Comparison of ENCODE assay signal across 8 mouse cellular contexts in the genomic region with DNA sequence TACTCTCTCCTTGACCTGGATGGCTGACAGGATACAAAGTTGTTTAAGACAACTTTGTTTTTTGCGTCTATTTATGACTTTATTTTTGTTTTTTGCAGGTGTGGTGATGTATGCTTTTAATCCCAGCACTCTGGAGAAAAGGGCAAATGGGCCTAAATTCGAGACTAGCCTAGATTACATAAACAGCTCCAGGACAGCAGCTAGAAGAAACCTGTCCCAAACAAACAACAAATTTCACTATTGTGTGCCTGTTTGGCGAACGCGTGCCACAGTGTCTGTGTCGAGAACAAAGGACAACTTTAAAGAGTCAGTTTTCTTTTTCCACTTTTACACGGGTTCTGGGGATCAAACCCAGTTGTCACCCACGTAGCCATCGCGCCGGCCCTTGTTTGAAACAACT. TPM values are rescaled to one million over a fixed set of nuclear protein-coding genes. Genes with fewer than 3 reads are reported as not detected.
DNase-seq lines count a peak whose midpoint lies in the region; ATAC-seq and TF ChIP-seq lines count a peak whose summit lies in the region.

No protein-coding gene starts in this region.

- H3K27ac ChIP-seq in spleen, adult 2 months (ENCODE audit: insufficient read depth, low read length), result peak overlapping the region; percentile 90
- H3K27ac ChIP-seq in limb, embryonic 14.5 days (replicated peaks; ENCODE audit: low read depth, low read length), result peak overlapping the region; percentile 96
- peak overlapping the region; percentile 97 for H3K27ac ChIP-seq in stomach, embryonic 16.5 days (ENCODE audit: low read length)

- peaks cover 5% of the 10 kb centered on the region for H3K9me3 ChIP-seq in erythroblast, embryonic 14.5 days (ENCODE audit: control insufficient read depth, low read length)
- H3K9me3 ChIP-seq in limb, embryonic 14.5 days (ENCODE audit: control insufficient read depth, low read length), result no peaks in the 10 kb centered on the region
- no peaks in the 10 kb centered on the region for H3K9me3 ChIP-seq in stomach, embryonic 16.5 days (replicated peaks; ENCODE audit: control insufficient read depth, low read length)

- no peak for TF ChIP-seq CTCF in spleen, adult 2 months (IDR thresholded peaks at IDR 0.05; ENCODE audit: extremely low read depth, insufficient read depth, insufficient read length, insufficient replicate concordance)

- no peak; the same call in 1 of the 2 replicates for ATAC-seq in erythroblast, adult 5-6 weeks (replicated peaks; ENCODE audit: low FRiP score, poor library complexity, severe bottlenecking)
- ATAC-seq in limb, embryonic 14.5 days (ENCODE audit: low FRiP score, low read depth), result no peak
- no peak for ATAC-seq in stomach, embryonic 16.5 days (ENCODE audit: insufficient read depth, low FRiP score)
- ATAC-seq in megakaryocyte progenitor cell, adult 5-6 weeks (replicated peaks; ENCODE audit: poor library complexity), result no peak

- peak overlapping the region; percentile 87 for H3K9ac ChIP-seq in limb, embryonic 14.5 days (ENCODE audit: low read depth, low read length, severe bottlenecking)
- H3K9ac ChIP-seq in stomach, embryonic 16.5 days (ENCODE audit: low read length), result peak overlapping the region; percentile 95

- H3K4me2 ChIP-seq in limb, embryonic 14.5 days (replicated peaks; ENCODE audit: low read depth, low read length, severe bottlenecking), result peak overlapping the region; percentile 75
- peak overlapping the region; percentile 63 for H3K4me2 ChIP-seq in stomach, embryonic 16.5 days (ENCODE audit: low read depth, low read length)

- peak overlapping the region; percentile 74 for H3K4me3 ChIP-seq in erythroblast, embryonic 14.5 days (replicated peaks)
- peak overlapping the region; percentile 94 for H3K4me3 ChIP-seq in spleen, adult 2 months (ENCODE audit: extremely low read depth, insufficient read depth, insufficient read length)
- peak overlapping the region; percentile 92 for H3K4me3 ChIP-seq in limb, embryonic 14.5 days (replicated peaks; ENCODE audit: low read length)
- peak overlapping the region; percentile 96 for H3K4me3 ChIP-seq in stomach, embryonic 16.5 days (replicated peaks; ENCODE audit: low read length)

- TF ChIP-seq POLR2A in spleen, adult 2 months (IDR thresholded peaks at IDR 0.05; ENCODE audit: low read depth, low read length), result no peak
- no peak for TF ChIP-seq POLR2A in limb, embryonic 14.5 days (IDR thresholded peaks at IDR 0.05; ENCODE audit: borderline replicate concordance, extremely low read depth, insufficient read depth, insufficient read length)

- 2% methylated on average over 11 of the region's 11 CpGs for WGBS in spleen, adult 2 months
- WGBS in limb, embryonic 14.5 days, result 4% methylated on average over 11 of the region's 11 CpGs
- WGBS in stomach, embryonic 16.5 days, result 3% methylated on average over 11 of the region's 11 CpGs

- no peaks in the 10 kb centered on the region for H3K27me3 ChIP-seq in erythroblast, embryonic 14.5 days (ENCODE audit: control insufficient read depth)
- no peaks in the 10 kb centered on the region for H3K27me3 ChIP-seq in spleen, adult 2 months (ENCODE audit: control insufficient read depth, insufficient read depth, low read length)
- no peaks in the 10 kb centered on the region for H3K27me3 ChIP-seq in limb, embryonic 14.5 days (ENCODE audit: control insufficient read depth, insufficient read depth, low read length)
- no peaks in the 10 kb centered on the region for H3K27me3 ChIP-seq in stomach, embryonic 16.5 days (ENCODE audit: control insufficient read depth, insufficient read depth, low read length)

- peaks cover 80% of the 10 kb centered on the region for H3K4me1 ChIP-seq in erythroblast, embryonic 14.5 days (ENCODE audit: control insufficient read depth)
- peaks cover 17% of the 10 kb centered on the region for H3K4me1 ChIP-seq in spleen, adult 2 months (ENCODE audit: control insufficient read depth, insufficient read depth, insufficient read length)
- H3K4me1 ChIP-seq in limb, embryonic 14.5 days (ENCODE audit: control insufficient read depth, insufficient read depth, low read length), result peaks cover 7% of the 10 kb centered on the region
- H3K4me1 ChIP-seq in stomach, embryonic 16.5 days (ENCODE audit: control insufficient read depth, insufficient read depth, low read length), result peaks cover 25% of the 10 kb centered on the region

- no peak for DNase-seq in spleen, adult 2 months (ENCODE audit: low read depth in 1 of 2, low spot score in 2 of 2)
- DNase-seq in spleen, postnatal 36 days (ENCODE audit: low spot score in 2 of 2), result no peak
- no peak for DNase-seq in limb, embryonic 14.5 days (ENCODE audit: low spot score)
- DNase-seq in spleen, adult 18-20 months, result no peak

- peaks cover 61% of the 10 kb centered on the region for H3K36me3 ChIP-seq in erythroblast, embryonic 14.5 days (ENCODE audit: control insufficient read depth)
- H3K36me3 ChIP-seq in spleen, adult 2 months (ENCODE audit: control insufficient read depth, insufficient read depth, low read length), result peaks cover 13% of the 10 kb centered on the region
- H3K36me3 ChIP-seq in limb, embryonic 14.5 days (ENCODE audit: control insufficient read depth, insufficient read depth, low read length), result peaks cover 27% of the 10 kb centered on the region
- peaks cover 10% of the 10 kb centered on the region; the same call in 1 of the 2 replicates for H3K36me3 ChIP-seq in stomach, embryonic 16.5 days (ENCODE audit: control insufficient read depth, insufficient read depth, low read length)

RNA-seq across cellular contexts. Expression of a gene that starts 0.6 kb away (rescaled TPM):
- polyA plus RNA-seq in erythroblast, embryonic 14.5 days (2012), result 16.0 and 23.8 TPM in 2 replicates
- total RNA-seq in erythroblast, adult 5-6 weeks (2015; ENCODE audit: low replicate concordance), result 158 and 217 TPM in 2 replicates
- 141 and 164 TPM in 2 replicates for total RNA-seq in erythroblast, adult 5-6 weeks (2017; ENCODE audit: low replicate concordance)
- 63.2 and 68.6 TPM in 2 replicates for polyA plus RNA-seq in spleen, adult 2 months (2012; rRNA removed)
- 86.1 and 86.8 TPM in 2 replicates for polyA plus RNA-seq in limb, embryonic 14.5 days (2012; rRNA removed)
- polyA plus RNA-seq in limb, embryonic 14.5 days (2014; fragmentation: Nextera tagmentation; extraction: Ambion mirVana), result 102 and 107 TPM in 2 replicates
- polyA plus RNA-seq in stomach, embryonic 16.5 days (2015; fragmentation: Nextera tagmentation; extraction: Ambion mirVana), result 92.7 and 113 TPM in 2 replicates
- 108 and 145 TPM in 2 replicates for total RNA-seq in megakaryocyte progenitor cell, adult 5-6 weeks (2015)
- 50.9 and 55.0 TPM in 2 replicates for total RNA-seq in megakaryocyte progenitor cell, adult 5-6 weeks (2017)

RNA-seq across cellular contexts. Expression of a gene that starts 8.3 kb away (rescaled TPM):
- polyA plus RNA-seq in erythroblast, embryonic 14.5 days (2012), result 533 and 609 TPM in 2 replicates
- 5,168 and 5,395 TPM in 2 replicates for total RNA-seq in erythroblast, adult 5-6 weeks (2015; ENCODE audit: low replicate concordance)
- 4,534 and 5,176 TPM in 2 replicates for total RNA-seq in erythroblast, adult 5-6 weeks (2017; ENCODE audit: low replicate concordance)
- polyA plus RNA-seq in spleen, adult 2 months (2012; rRNA removed), result 2,084 and 2,100 TPM in 2 replicates
- 476 and 533 TPM in 2 replicates for polyA plus RNA-seq in limb, embryonic 14.5 days (2012; rRNA removed)
- polyA plus RNA-seq in limb, embryonic 14.5 days (2014; fragmentation: Nextera tagmentation; extraction: Ambion mirVana), result 686 and 718 TPM in 2 replicates
- 1,034 and 1,067 TPM in 2 replicates for polyA plus RNA-seq in stomach, embryonic 16.5 days (2015; fragmentation: Nextera tagmentation; extraction: Ambion mirVana)
- 2,374 and 2,432 TPM in 2 replicates for total RNA-seq in megakaryocyte progenitor cell, adult 5-6 weeks (2015)
- 1,500 and 1,804 TPM in 2 replicates for total RNA-seq in megakaryocyte progenitor cell, adult 5-6 weeks (2017)

RNA-seq across cellular contexts. Expression of a gene that starts 41.1 kb away (rescaled TPM):
- 0.16 TPM in 2 replicates for polyA plus RNA-seq in erythroblast, embryonic 14.5 days (2012)
- 6.1 and 9.2 TPM in 2 replicates for total RNA-seq in erythroblast, adult 5-6 weeks (2015; ENCODE audit: low replicate concordance)
- 4.1 and 4.5 TPM in 2 replicates for total RNA-seq in erythroblast, adult 5-6 weeks (2017; ENCODE audit: low replicate concordance)
- 17.9 and 19.7 TPM in 2 replicates for polyA plus RNA-seq in spleen, adult 2 months (2012; rRNA removed)
- polyA plus RNA-seq in limb, embryonic 14.5 days (2012; rRNA removed), result 36.8 and 41.4 TPM in 2 replicates
- polyA plus RNA-seq in limb, embryonic 14.5 days (2014; fragmentation: Nextera tagmentation; extraction: Ambion mirVana), result 37.4 and 38.6 TPM in 2 replicates
- 46.8 and 46.9 TPM in 2 replicates for polyA plus RNA-seq in stomach, embryonic 16.5 days (2015; fragmentation: Nextera tagmentation; extraction: Ambion mirVana)
- 12.8 and 13.2 TPM in 2 replicates for total RNA-seq in megakaryocyte progenitor cell, adult 5-6 weeks (2015)
- 4.1 and 8.7 TPM in 2 replicates for total RNA-seq in megakaryocyte progenitor cell, adult 5-6 weeks (2017)

RNA-seq across cellular contexts. Expression of a gene that starts 41.1 kb away (rescaled TPM):
- polyA plus RNA-seq in erythroblast, embryonic 14.5 days (2012), result 12.9 and 13.9 TPM in 2 replicates
- total RNA-seq in erythroblast, adult 5-6 weeks (2015; ENCODE audit: low replicate concordance), result 149 and 157 TPM in 2 replicates
- 238 and 268 TPM in 2 replicates for total RNA-seq in erythroblast, adult 5-6 weeks (2017; ENCODE audit: low replicate concordance)
- 89.7 and 90.3 TPM in 2 replicates for polyA plus RNA-seq in spleen, adult 2 months (2012; rRNA removed)
- polyA plus RNA-seq in limb, embryonic 14.5 days (2012; rRNA removed), result 214 and 240 TPM in 2 replicates
- 296 and 326 TPM in 2 replicates for polyA plus RNA-seq in limb, embryonic 14.5 days (2014; fragmentation: Nextera tagmentation; extraction: Ambion mirVana)
- 493 and 511 TPM in 2 replicates for polyA plus RNA-seq in stomach, embryonic 16.5 days (2015; fragmentation: Nextera tagmentation; extraction: Ambion mirVana)
- 261 and 298 TPM in 2 replicates for total RNA-seq in megakaryocyte progenitor cell, adult 5-6 weeks (2015)
- total RNA-seq in megakaryocyte progenitor cell, adult 5-6 weeks (2017), result 265 and 283 TPM in 2 replicates

RNA-seq across cellular contexts. Expression of a gene that starts 45.6 kb away (rescaled TPM):
- polyA plus RNA-seq in erythroblast, embryonic 14.5 days (2012), result 0.88 and 0.93 TPM in 2 replicates
- total RNA-seq in erythroblast, adult 5-6 weeks (2015; ENCODE audit: low replicate concordance), result 7.3 and 8.6 TPM in 2 replicates
- total RNA-seq in erythroblast, adult 5-6 weeks (2017; ENCODE audit: low replicate concordance), result 10.5 and 11.6 TPM in 2 replicates
- polyA plus RNA-seq in spleen, adult 2 months (2012; rRNA removed), result 0.49 and 0.63 TPM in 2 replicates
- 1.0 TPM in 2 replicates for polyA plus RNA-seq in limb, embryonic 14.5 days (2012; rRNA removed)
- polyA plus RNA-seq in limb, embryonic 14.5 days (2014; fragmentation: Nextera tagmentation; extraction: Ambion mirVana), result 0.96 and 1.2 TPM in 2 replicates
- 0.50 and 0.70 TPM in 2 replicates for polyA plus RNA-seq in stomach, embryonic 16.5 days (2015; fragmentation: Nextera tagmentation; extraction: Ambion mirVana)
- total RNA-seq in megakaryocyte progenitor cell, adult 5-6 weeks (2015), result 0.49 TPM in 1 of 2 replicates, not detected in the other
- total RNA-seq in megakaryocyte progenitor cell, adult 5-6 weeks (2017), result 0.46 TPM in 1 of 2 replicates, not detected in the other

Comparison
In these comparisons a context has a peak if more than half of its experiments do, and no peak if none do; other contexts are left out.
1. RNA of a gene that starts 41.1 kb away (polyA plus RNA-seq): 46.8 to 46.9 TPM in stomach, embryonic 16.5 days, 36.8 to 41.4 TPM in limb, embryonic 14.5 days and 17.9 to 19.7 TPM in spleen, adult 2 months; 0.16 TPM in erythroblast, embryonic 14.5 days; every median in the first group is over 10 times any median in the second.
2. Peak in every context shown above with its lines, with median percentiles within 50 percentile points of each other: H3K4me3 ChIP-seq and H3K27ac ChIP-seq.